Mouse (Mus musculus) subcutaneous adipose tissue, adult 2 months (tissue): ENCODE results near the gene Nkain1. TPM values are rescaled to one million over a fixed set of nuclear protein-coding genes. Genes with fewer than 3 reads are reported as not detected.

Source experiments
- polyA plus RNA-seq: library from polyadenylated mRNA; depleted of rRNA; stranded (reverse); fragments of >200 nt; gene quantifications from 2 replicates; pipeline ENCODE4 v1.2.3, GENCODE M21; 2012; ENCODE audit warnings: low replicate concordance; rRNA removed

Nkain1 gene
- 20.8 and 37.8 TPM in 2 replicates for polyA plus RNA-seq

DNA sequence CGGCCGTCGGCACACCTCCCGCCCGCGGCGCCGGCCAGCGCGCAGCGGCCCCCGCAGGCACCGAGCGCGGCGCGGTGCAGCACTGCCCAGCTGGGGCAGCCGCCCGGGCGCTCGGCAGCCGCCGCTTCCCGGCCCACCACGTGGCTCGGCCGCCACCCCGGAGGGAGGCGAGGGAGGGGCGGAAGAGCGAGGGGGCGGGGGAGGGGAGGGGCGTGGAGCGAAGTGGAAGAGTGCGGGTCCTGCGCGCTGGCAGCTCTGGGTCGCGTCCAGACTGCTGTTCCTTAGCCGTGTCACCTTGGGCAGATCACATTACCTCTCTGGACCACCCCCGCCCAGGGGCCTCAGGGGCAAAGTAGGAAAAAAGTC, at the start of gene Nkain1:
Nkain1 (minus strand) TSS at position 126 of the 366 bp plus-strand sequence.

Other genes with a start within 250 kb of the Nkain1 start
- gene Zcchc17, start 214.2 kb downstream of the Nkain1 start, polyA plus RNA-seq = 29.3 and 34.8 TPM in 2 replicates
- gene Snrnp40, start 214.0 kb downstream of the Nkain1 start, polyA plus RNA-seq = 23.3 and 48.8 TPM in 2 replicates
- gene Pum1, start 89.1 kb upstream of the Nkain1 start, polyA plus RNA-seq = 43.7 and 85.1 TPM in 2 replicates
- 48.1 and 73.0 TPM in 2 replicates for gene Sdc3, start 218.4 kb upstream of the Nkain1 start, polyA plus RNA-seq